Mouse (Mus musculus) ES-Bruce4 (cell line): Measurements from ENCODE around the gene Lrmda.

Experiments
- CTCF ChIP-seq: IDR thresholded peaks from one replicate; pipeline ENCODE4 v1.8.1; 2011; ENCODE audit warnings: low read depth, low read length
- POLR2A ChIP-seq: IDR thresholded peaks from one replicate; pipeline ENCODE4 v1.8.1; 2011; ENCODE audit warnings: low read length; ENCODE audit not compliant: insufficient read depth

- no peak for TF ChIP-seq CTCF
- TF ChIP-seq POLR2A: no peak
Observed at GRCm38 (mm10) chr14:22377148-22377547, 357.6 kb downstream of the Lrmda start.
